Mouse (Mus musculus) forebrain, postnatal 0 days (tissue): ENCODE data around the gene Acot12. TPM values are rescaled to one million over a fixed set of nuclear protein-coding genes. Genes with fewer than 3 reads are reported as not detected.

Experiments
- ATAC-seq: fragments of 200-750 bp; cut with Nextera tagmentation; 2 replicates; pipeline ENCODE4 v1.8.0; 2017; ENCODE audit warnings: mild to moderate bottlenecking, moderate library complexity
- DNase-seq: peaks from one replicate; pipeline ENCODE4 v3.0.0-alpha.2; 2015
- H3K27ac ChIP-seq: fragments of 300-500 bp; sonication (generic); 2 replicates; pipeline ENCODE4 v1.5.1; 2014; ENCODE audit warnings: low read depth, mild to moderate bottlenecking, antibody characterized with exemption, low read length, moderate library complexity, mixed read lengths
- H3K27me3 ChIP-seq: fragments of 300-500 bp; sonication (generic); 2 replicates; pipeline ENCODE4 v1.6.1; 2014; ENCODE audit warnings: mild to moderate bottlenecking, low read length, mixed read lengths; ENCODE audit not compliant: insufficient read depth
- H3K36me3 ChIP-seq: fragments of 300-500 bp; sonication (generic); 2 replicates; pipeline ENCODE4 v1.6.1; 2014; ENCODE audit warnings: mild to moderate bottlenecking, moderate library complexity; ENCODE audit not compliant: insufficient read depth
- H3K4me1 ChIP-seq: fragments of 300-500 bp; sonication (generic); 2 replicates; pipeline ENCODE4 v1.6.1; 2014; ENCODE audit warnings: antibody characterized with exemption; ENCODE audit not compliant: insufficient read depth
- H3K4me2 ChIP-seq: fragments of 300-500 bp; sonication (generic); 2 replicates; pipeline ENCODE4 v1.6.1; 2014; ENCODE audit warnings: low read depth, mild to moderate bottlenecking, moderate library complexity
- H3K4me3 ChIP-seq: fragments of 300-500 bp; sonication (generic); 2 replicates; pipeline ENCODE4 v1.5.1; 2014; ENCODE audit warnings: low read depth, low read length, mixed read lengths
- H3K9ac ChIP-seq: fragments of 300-500 bp; sonication (generic); 2 replicates; pipeline ENCODE4 v1.6.1; 2014; ENCODE audit warnings: mild to moderate bottlenecking
- H3K9me3 ChIP-seq: fragments of 300-500 bp; sonication (generic); 2 replicates; pipeline ENCODE4 v1.6.1; 2016; ENCODE audit warnings: low read length
- CTCF ChIP-seq: sonication (generic); IDR thresholded peaks from 2 replicates; pipeline ENCODE4 v1.5.1; 2016; ENCODE audit warnings: antibody characterized with exemption, control low read depth, low read depth
- WGBS: fragments of 180-500 bp; shearing (Covaris S2); extraction: QIAGEN DNeasy Blood & Tissue Kit; methylation state at CpG from one replicate; pipeline ENCODE4 v1.1.7; 2014; 5-methylcytosine and 5-hydroxymethylcytosine counted together
- polyA plus RNA-seq: library from polyadenylated mRNA; unstranded; fragments of >200 nt; fragmentation: Nextera tagmentation; extraction: Ambion mirVana; gene quantifications from 2 replicates; pipeline ENCODE4 v1.2.1, GENCODE M21; 2015
- total RNA-seq: library from RNA; depleted of rRNA; stranded (reverse); fragments of >200 nt; gene quantifications from 2 replicates; pipeline ENCODE4 v1.2.3, GENCODE M21; 2014

The Acot12 gene
- total and polyA plus RNA-seq, 2 experiments from 2014 or later, result 0.10 to 0.14 TPM

DNA sequence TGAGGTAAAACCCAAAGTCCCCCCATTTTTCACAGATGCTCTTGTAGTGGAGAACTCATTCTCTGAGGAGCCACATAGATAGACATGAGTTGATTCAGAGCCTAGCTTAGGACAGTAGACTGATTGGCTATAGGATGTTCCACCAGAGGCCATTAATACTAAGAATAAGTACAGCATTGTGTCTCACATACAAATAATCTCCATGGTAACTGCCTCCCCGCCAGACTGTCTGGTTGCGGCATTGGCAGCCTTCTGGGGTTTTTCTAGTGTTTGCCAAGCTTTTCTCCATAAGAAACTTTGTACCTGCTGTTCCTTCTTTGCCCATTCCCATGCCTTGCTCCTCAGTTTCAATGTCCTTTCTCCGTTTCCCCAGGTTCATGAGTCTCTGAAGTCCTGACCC is 1.9 kb downstream of the Acot12 start:
- Histone ChIP-seq H3K4me2 (no peak overlapping the region), H3K27me3 (no peaks in the 10 kb centered on the region), H3K4me1 (0 out of 2 replicates have a peak, but pooled peaks cover 11% of the 10 kb centered on the region), H3K9me3 (no peaks in the 10 kb centered on the region), H3K4me3 (no peak overlapping the region), H3K27ac (no peak overlapping the region), H3K9ac (no peak overlapping the region), H3K36me3 (no peaks in the 10 kb centered on the region)
- ATAC-seq (peak; percentile 71), DNase-seq (peak; percentile 68)
- no peak for TF ChIP-seq CTCF
- WGBS, result 56% methylated on average over 3 of the region's 3 CpGs

DNA sequence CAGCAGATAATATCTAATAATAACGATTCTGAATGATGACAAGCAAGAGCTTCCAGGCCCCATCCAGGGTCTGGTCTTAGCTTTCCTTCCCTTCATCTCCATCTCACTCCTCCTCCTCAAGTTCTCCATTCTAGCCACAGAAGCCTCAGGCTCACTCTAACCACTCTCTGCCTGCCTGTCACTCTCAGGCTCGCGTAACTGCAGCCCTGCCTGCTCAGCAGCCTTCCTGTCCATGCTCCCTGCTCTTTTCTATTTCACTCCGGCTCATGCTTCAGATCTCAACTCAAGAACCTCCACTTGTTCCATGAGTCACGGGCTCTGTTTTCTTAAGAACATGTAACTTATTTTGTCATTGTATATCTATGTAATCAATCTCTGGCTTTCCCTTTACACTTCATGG is 5.2 kb downstream of the Acot12 start:
- ATAC-seq (no peak), DNase-seq (no peak)

DNA sequence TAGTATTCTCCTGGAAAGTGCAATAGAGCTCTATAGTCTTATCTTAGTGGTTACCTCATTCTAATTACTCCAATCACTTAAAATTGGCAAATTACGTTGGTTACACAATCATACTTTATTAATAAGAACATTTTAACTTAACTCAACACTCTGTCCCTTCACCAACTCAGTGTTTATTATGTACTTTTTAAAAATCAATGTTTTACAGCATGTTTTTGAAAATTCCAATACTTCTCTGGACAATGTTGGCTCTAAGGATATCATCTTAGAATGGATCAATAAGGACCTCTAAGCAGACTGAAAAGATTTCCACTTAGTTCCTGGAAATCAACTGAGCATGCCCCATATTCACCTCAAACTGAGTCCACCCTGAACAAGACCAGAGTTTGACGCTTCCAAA is 7.1 kb downstream of the Acot12 start:
- Histone ChIP-seq H3K27ac (no peak overlapping the region), H3K4me2 (no peak overlapping the region), H3K4me1 (no peaks in the 10 kb centered on the region), H3K4me3 (no peak overlapping the region), H3K36me3 (no peaks in the 10 kb centered on the region), H3K9ac (no peak overlapping the region), H3K27me3 (no peaks in the 10 kb centered on the region), H3K9me3 (no peaks in the 10 kb centered on the region)
- no peak for TF ChIP-seq CTCF
- DNase-seq (no peak), ATAC-seq (no peak)
- 89% methylated on average over 2 of the region's 2 CpGs for WGBS

More for the DNA sequence above, 5.2 kb downstream of the Acot12 start:
- no peaks in the 10 kb centered on the region for H3K27me3 ChIP-seq
- H3K4me2 ChIP-seq, result no peak overlapping the region
- no peak overlapping the region for H3K27ac ChIP-seq
- TF ChIP-seq CTCF, result no peak
- no peak overlapping the region for H3K4me3 ChIP-seq
- 0 out of 2 replicates have a peak, but pooled peaks cover 11% of the 10 kb centered on the region for H3K4me1 ChIP-seq
- no peak overlapping the region for H3K9ac ChIP-seq
- 88% methylated on average over 5 of the region's 5 CpGs for WGBS
- no peaks in the 10 kb centered on the region for H3K9me3 ChIP-seq
- H3K36me3 ChIP-seq, result no peaks in the 10 kb centered on the region

DNA sequence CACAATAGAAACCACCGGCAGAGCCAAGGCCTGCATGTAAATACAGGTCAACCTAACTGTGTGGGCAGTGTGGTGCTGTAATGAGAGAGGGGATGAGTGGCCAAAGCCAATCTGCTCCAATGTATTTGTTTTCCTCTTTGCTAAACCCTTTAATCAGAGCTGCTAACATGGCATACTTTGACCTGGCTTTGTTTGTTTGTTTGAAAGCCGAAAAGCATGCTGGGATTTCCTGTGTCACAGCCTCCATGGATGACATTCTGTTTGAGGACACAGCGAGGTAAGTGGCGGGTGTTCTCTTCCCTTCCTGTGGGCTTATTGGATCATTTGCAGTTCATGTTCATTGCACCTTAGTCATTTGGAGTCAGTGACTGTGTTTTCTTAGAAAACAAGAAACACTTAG is 8.7 kb downstream of the Acot12 start:
- no peak overlapping the region for H3K9ac ChIP-seq
- H3K4me2 ChIP-seq, result no peak overlapping the region
- 81% methylated on average over 4 of the region's 4 CpGs for WGBS
- H3K27me3 ChIP-seq, result no peaks in the 10 kb centered on the region
- ATAC-seq (no peak), DNase-seq (no peak)
- no peak overlapping the region for H3K4me3 ChIP-seq
- TF ChIP-seq CTCF, result no peak
- H3K36me3 ChIP-seq, result no peaks in the 10 kb centered on the region
- H3K27ac ChIP-seq, result no peak overlapping the region
- H3K9me3 ChIP-seq, result no peaks in the 10 kb centered on the region
- no peaks in the 10 kb centered on the region for H3K4me1 ChIP-seq

DNA sequence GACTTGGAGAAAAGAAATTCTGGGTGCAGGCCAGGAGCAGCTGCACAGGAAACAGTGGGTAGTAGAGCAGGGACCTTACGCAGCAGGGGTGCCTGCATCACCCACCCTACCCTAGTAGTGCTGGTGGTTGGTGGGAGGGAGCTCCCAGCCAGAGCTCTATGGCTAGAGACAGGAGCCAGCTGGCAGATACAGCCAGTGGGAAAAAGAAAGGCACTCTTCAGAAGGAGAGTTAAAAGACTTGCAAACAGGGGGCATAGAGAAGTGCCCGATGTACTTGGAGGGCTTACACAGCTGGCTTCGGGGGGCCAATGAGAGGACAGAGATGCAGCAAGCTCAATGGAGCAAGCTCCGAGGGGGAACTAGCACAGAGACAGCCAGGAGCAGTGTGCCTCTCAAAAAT is 12.4 kb downstream of the Acot12 start:
- Histone ChIP-seq H3K27ac (no peak overlapping the region), H3K9ac (no peak overlapping the region), H3K36me3 (no peaks in the 10 kb centered on the region), H3K9me3 (no peaks in the 10 kb centered on the region), H3K27me3 (no peaks in the 10 kb centered on the region), H3K4me2 (no peak overlapping the region), H3K4me3 (no peak overlapping the region), H3K4me1 (no peaks in the 10 kb centered on the region)
- WGBS, result 38% methylated on average over 4 of the region's 4 CpGs
- TF ChIP-seq CTCF, result no peak
- ATAC-seq (peak; percentile 82), DNase-seq (peak; percentile 10)

DNA sequence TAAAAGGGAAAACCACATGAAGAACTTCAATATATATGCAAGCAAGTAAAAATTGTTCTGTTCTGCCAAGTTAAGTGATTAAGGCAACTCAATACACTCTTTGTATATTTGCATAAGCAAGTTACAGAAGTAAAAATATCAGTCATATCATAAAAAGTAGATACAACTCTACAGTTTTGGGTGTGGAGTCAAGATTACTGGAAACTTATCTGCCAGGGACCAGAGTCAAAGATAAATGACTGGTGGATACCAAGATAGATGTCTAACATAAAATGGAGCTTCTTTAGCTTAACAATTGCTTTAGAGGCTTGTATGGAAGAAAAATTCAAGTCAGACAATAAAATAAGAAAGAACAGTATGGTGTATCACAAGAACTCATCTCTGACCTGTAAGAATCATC is 13.4 kb downstream of the Acot12 start:
- no peaks in the 10 kb centered on the region for H3K4me1 ChIP-seq
- no peaks in the 10 kb centered on the region for H3K9me3 ChIP-seq
- no peaks in the 10 kb centered on the region for H3K36me3 ChIP-seq
- no peak overlapping the region for H3K4me2 ChIP-seq
- ATAC-seq, result no peak
- H3K27me3 ChIP-seq, result no peaks in the 10 kb centered on the region
- H3K4me3 ChIP-seq, result no peak overlapping the region
- no peak overlapping the region for H3K27ac ChIP-seq
- no peak for DNase-seq
- no peak overlapping the region for H3K9ac ChIP-seq
- TF ChIP-seq CTCF, result no peak

DNA sequence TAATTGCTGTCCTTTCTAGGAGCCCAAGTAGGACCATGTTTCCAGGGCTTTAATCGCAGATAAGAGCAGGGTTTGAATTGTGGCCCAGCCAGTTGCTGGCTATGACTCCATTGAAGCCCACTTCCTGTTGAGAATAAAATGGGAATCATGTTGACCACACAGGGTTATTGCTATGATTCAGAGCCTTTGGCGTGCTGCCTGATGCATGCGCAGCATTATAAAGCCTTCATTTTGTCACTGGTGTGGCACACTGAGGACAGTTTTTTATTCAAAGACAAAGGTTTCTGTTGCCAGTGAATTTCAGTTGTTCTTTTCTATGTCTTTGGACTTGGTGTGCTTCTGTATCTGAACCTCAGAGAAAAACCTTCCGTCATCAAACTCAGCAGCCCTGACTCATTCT is 14.9 kb downstream of the Acot12 start:
- DNase-seq (no peak), ATAC-seq (no peak)
- no peak for TF ChIP-seq CTCF
- 61% methylated on average over 4 of the region's 4 CpGs for WGBS
- H3K4me2 ChIP-seq, result no peak overlapping the region
- H3K4me1 ChIP-seq, result no peaks in the 10 kb centered on the region
- no peak overlapping the region for H3K27ac ChIP-seq
- no peak overlapping the region for H3K9ac ChIP-seq
- H3K4me3 ChIP-seq, result no peak overlapping the region
- no peaks in the 10 kb centered on the region for H3K36me3 ChIP-seq
- no peaks in the 10 kb centered on the region for H3K27me3 ChIP-seq
- no peaks in the 10 kb centered on the region for H3K9me3 ChIP-seq
